Mouse (Mus musculus): ENCODE measurements at regions not wholly inside any gene's neighbourhood (a gene's known extent, or its start where the extent isn't known, plus 50 kb on each side); places are given as distances from the start of the nearest gene placed in this dataset.

DNA sequence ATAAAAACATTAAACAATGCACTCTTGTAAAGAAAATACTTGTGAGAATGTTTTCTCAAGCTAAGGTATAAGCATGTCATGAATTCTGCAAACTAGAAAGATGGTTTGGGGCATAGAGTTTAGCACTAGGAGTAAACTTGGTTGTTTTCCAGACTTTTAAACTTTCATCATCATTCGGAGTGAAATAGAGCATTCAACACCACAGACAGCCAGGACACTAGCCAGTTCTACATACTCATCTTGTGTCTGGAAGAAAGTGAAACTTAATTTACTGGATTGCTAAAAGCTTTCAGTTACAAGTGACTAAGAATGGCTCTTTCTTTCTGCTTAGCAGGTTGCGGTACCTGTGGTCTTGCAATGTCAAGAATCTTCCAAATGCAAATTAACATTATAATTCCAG is 119.9 kb upstream of the Kcnip4 start:
- Histone ChIP-seq H3K4me3 (ENCODE audit: control insufficient read depth in 1 of 2, insufficient read depth in 1 of 2, low read depth in 2 of 2, low read length in 2 of 2) (no peak overlapping the region), H3K27ac (ENCODE audit: control insufficient read depth, low read depth, low read length) (no peak overlapping the region), H3K9me3 (replicated peaks; ENCODE audit: insufficient read depth, low read length) (no peaks in the 10 kb centered on the region), H3K36me3 (ENCODE audit: control insufficient read depth in 1 of 2, insufficient read depth in 2 of 2, low read length in 2 of 2) (no peaks in the 10 kb centered on the region), H3K9ac (ENCODE audit: control insufficient read depth, low read depth, low read length, poor library complexity, severe bottlenecking) (no peak overlapping the region), H3K4me1 (ENCODE audit: control insufficient read depth in 1 of 2, insufficient read depth in 2 of 2, low read length in 2 of 2) (no peaks in the 10 kb centered on the region), H3K27me3 (ENCODE audit: control insufficient read depth in 1 of 2, insufficient read depth in 2 of 2, low read length in 2 of 2) (no peaks in the 10 kb centered on the region), H3K79me2 (ENCODE audit: control insufficient read depth, insufficient read depth, low read length, poor library complexity) (no peaks in the 10 kb centered on the region)
- TF ChIP-seq MXI1 (IDR thresholded peaks at IDR 0.05; ENCODE audit: low read depth, low read length) (no peak), E2F4 (IDR thresholded peaks at IDR 0.05; ENCODE audit: borderline replicate concordance, low read depth, low read length) (no peak), MAFK (IDR thresholded peaks at IDR 0.05; ENCODE audit: borderline replicate concordance, low read depth, low read length) (no peak), CHD1 (IDR thresholded peaks at IDR 0.05; ENCODE audit: low read depth, low read length) (no peak), HCFC1 (IDR thresholded peaks at IDR 0.05; ENCODE audit: low read depth, low read length) (no peak), MAX (IDR thresholded peaks at IDR 0.05; ENCODE audit: low read length) (no peak), EP300 (IDR thresholded peaks at IDR 0.05; ENCODE audit: low read depth in 1 of 2, low read length in 2 of 2) (no peak)
- no peak for DNase-seq (ENCODE audit: low read depth, low spot score)

DNA sequence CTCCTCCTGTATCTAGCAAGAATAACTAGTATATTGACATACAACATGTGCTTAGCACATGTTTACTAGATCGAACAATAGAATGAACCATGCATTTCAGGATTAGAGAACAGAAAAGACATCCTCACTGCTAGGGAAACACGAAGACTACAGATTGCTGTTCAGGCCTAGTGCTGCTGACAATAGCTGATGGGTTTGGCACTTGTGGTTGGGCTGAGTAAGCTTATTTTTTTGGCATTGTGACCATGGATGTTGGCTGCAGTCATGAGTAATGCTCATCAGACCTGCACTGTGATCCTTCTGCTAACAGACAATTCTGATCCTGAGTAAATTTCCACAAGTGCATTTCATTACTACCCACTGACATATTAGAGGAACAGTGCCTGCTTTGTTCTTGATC is 117.7 kb upstream of the Kcnip4 start:
- Histone ChIP-seq H3K4me1 (ENCODE audit: control insufficient read depth in 1 of 2, insufficient read depth in 2 of 2, low read length in 2 of 2) (no peaks in the 10 kb centered on the region), H3K9ac (ENCODE audit: control insufficient read depth, low read depth, low read length, poor library complexity, severe bottlenecking) (no peak overlapping the region), H3K27me3 (ENCODE audit: control insufficient read depth in 1 of 2, insufficient read depth in 2 of 2, low read length in 2 of 2) (no peaks in the 10 kb centered on the region), H3K27ac (ENCODE audit: control insufficient read depth, low read depth, low read length) (no peak overlapping the region), H3K36me3 (ENCODE audit: control insufficient read depth in 1 of 2, insufficient read depth in 2 of 2, low read length in 2 of 2) (no peaks in the 10 kb centered on the region), H3K79me2 (ENCODE audit: control insufficient read depth, insufficient read depth, low read length, poor library complexity) (no peaks in the 10 kb centered on the region), H3K4me3 (ENCODE audit: control insufficient read depth in 1 of 2, insufficient read depth in 1 of 2, low read depth in 2 of 2, low read length in 2 of 2) (no peak overlapping the region), H3K9me3 (replicated peaks; ENCODE audit: insufficient read depth, low read length) (no peaks in the 10 kb centered on the region)
- TF ChIP-seq BHLHE40 (IDR thresholded peaks at IDR 0.05; ENCODE audit: borderline replicate concordance, low read depth, low read length) (no peak), UBTF (IDR thresholded peaks at IDR 0.05; ENCODE audit: borderline replicate concordance, insufficient read depth, low read depth, low read length) (no peak), ELF1 (IDR thresholded peaks at IDR 0.05; ENCODE audit: low read depth, low read length) (no peak), RAD21 (IDR thresholded peaks at IDR 0.05; ENCODE audit: low read depth, low read length) (no peak), MYC (IDR thresholded peaks at IDR 0.05; ENCODE audit: low read depth, low read length) (no peak), MAZ (IDR thresholded peaks at IDR 0.05; ENCODE audit: low read depth, low read length) (no peak), ZMIZ1 (IDR thresholded peaks at IDR 0.05; ENCODE audit: low read depth, low read length) (no peak), ZKSCAN1 (IDR thresholded peaks at IDR 0.05; ENCODE audit: low read depth, low read length) (no peak), POLR2AphosphoS2 (IDR thresholded peaks at IDR 0.05; ENCODE audit: low read length) (no peak), ZNF384 (IDR thresholded peaks at IDR 0.05; ENCODE audit: low read depth, low read length) (no peak), ZC3H11A (IDR thresholded peaks at IDR 0.05; ENCODE audit: low read depth, low read length) (no peak), POLR2A (IDR thresholded peaks at IDR 0.05; ENCODE audit: control insufficient read depth in 1 of 2, insufficient read depth in 1 of 2, low read depth in 1 of 2, low read length in 2 of 2, poor library complexity in 1 of 2) (no peak), CHD1 (IDR thresholded peaks at IDR 0.05; ENCODE audit: low read depth, low read length) (no peak), JUND (IDR thresholded peaks at IDR 0.05; ENCODE audit: low read depth, low read length) (no peak), EP300 (IDR thresholded peaks at IDR 0.05; ENCODE audit: low read depth in 1 of 2, low read length in 2 of 2) (no peak), MAX (IDR thresholded peaks at IDR 0.05; ENCODE audit: low read length) (no peak), MEF2A (IDR thresholded peaks at IDR 0.05; ENCODE audit: extremely low read depth, insufficient replicate concordance, low read depth, low read length, poor library complexity, severe bottlenecking) (no peak), GABPA (IDR thresholded peaks at IDR 0.05; ENCODE audit: low read depth, low read length) (no peak), SMC3 (IDR thresholded peaks at IDR 0.05; ENCODE audit: low read depth, low read length) (no peak), CTCF (IDR thresholded peaks at IDR 0.05 in 2 of 3, conservative IDR thresholded peaks at IDR 0.05 in 1 of 3; ENCODE audit: control insufficient read depth in 1 of 3, insufficient read depth in 1 of 3, low read depth in 2 of 3, low read length in 3 of 3, poor library complexity in 1 of 3, severe bottlenecking in 1 of 3) (no peak)
- DNase-seq (ENCODE audit: low read depth, low spot score) = no peak

Measured in MEL (cell line).